Mouse (Mus musculus) hindbrain, embryonic 16.5 days (tissue): ENCODE results near the gene Bad. TPM values are rescaled to one million over a fixed set of nuclear protein-coding genes. Genes with fewer than 3 reads are reported as not detected.
"Not testable (repeated sequence)": the region's sequence is repeated elsewhere in the genome, so short reads cannot be mapped to it uniquely, and the experiment has no call there.

Source experiments
- ATAC-seq: fragments of 200-750 bp; cut with Nextera tagmentation; 2 replicates; pipeline ENCODE4 v1.8.0; 2017; ENCODE audit warnings: moderate TSS enrichment, moderate library complexity
- H3K27ac ChIP-seq: fragments of 300-500 bp; sonication (generic); 2 replicates; pipeline ENCODE4 v1.5.1; 2014; ENCODE audit warnings: low read depth, mild to moderate bottlenecking, control low read depth, low read length, moderate library complexity
- H3K27me3 ChIP-seq: fragments of 300-500 bp; sonication (generic); replicated peaks from 2 replicates; pipeline ENCODE4 v1.6.1; 2014; ENCODE audit warnings: low read length; ENCODE audit not compliant: control insufficient read depth, insufficient read depth
- H3K36me3 ChIP-seq: fragments of 300-500 bp; sonication (generic); 2 replicates; pipeline ENCODE4 v1.6.1; 2014; ENCODE audit warnings: mild to moderate bottlenecking, low read length, moderate library complexity, mixed read lengths; ENCODE audit not compliant: control insufficient read depth, insufficient read depth
- H3K4me1 ChIP-seq: fragments of 300-500 bp; sonication (generic); 2 replicates; pipeline ENCODE4 v1.6.1; 2014; ENCODE audit warnings: low read depth, low read length; ENCODE audit not compliant: control insufficient read depth, insufficient read depth
- H3K4me2 ChIP-seq: fragments of 300-500 bp; sonication (generic); 2 replicates; pipeline ENCODE4 v1.6.1; 2014; ENCODE audit warnings: mild to moderate bottlenecking, low read length, control low read depth, moderate library complexity
- H3K4me3 ChIP-seq: fragments of 300-500 bp; sonication (generic); 2 replicates; pipeline ENCODE4 v1.5.1; 2014; ENCODE audit warnings: mild to moderate bottlenecking, low read length, control low read depth, moderate library complexity
- H3K9ac ChIP-seq: fragments of 300-500 bp; sonication (generic); 2 replicates; pipeline ENCODE4 v1.6.1; 2014; ENCODE audit warnings: low read depth, mild to moderate bottlenecking, control low read depth, low read length, moderate library complexity
- H3K9me3 ChIP-seq: fragments of 300-500 bp; sonication (generic); 2 replicates; pipeline ENCODE4 v1.6.1; 2014; ENCODE audit warnings: mild to moderate bottlenecking, low read length, moderate library complexity; ENCODE audit not compliant: control insufficient read depth
- WGBS: fragments of 180-500 bp; shearing (Covaris S2); extraction: QIAGEN DNeasy Blood & Tissue Kit; methylation state at CpG from one replicate; pipeline ENCODE4 v1.1.7; 2014; 5-methylcytosine and 5-hydroxymethylcytosine counted together
- polyA plus RNA-seq: library from polyadenylated mRNA; unstranded; fragments of >200 nt; fragmentation: Nextera tagmentation; extraction: Ambion mirVana; gene quantifications from 2 replicates; pipeline ENCODE4 v1.2.1, GENCODE M21; 2015

The Bad gene
- polyA plus RNA-seq, 1 experiment from 2014 or later: 109 TPM

- peaks cover 19% of the 10 kb centered on the region for H3K36me3 ChIP-seq
- 88% methylated on average over 3 of the region's 3 CpGs for WGBS
- H3K4me2 ChIP-seq: no peak overlapping the region
- H3K4me1 ChIP-seq: peaks cover 24% of the 10 kb centered on the region
- no peak overlapping the region for H3K27ac ChIP-seq
- H3K9me3 ChIP-seq: no peaks in the 10 kb centered on the region
- no peaks in the 10 kb centered on the region for H3K27me3 ChIP-seq
- no peak for ATAC-seq
- H3K9ac ChIP-seq: no peak overlapping the region
- no peak overlapping the region for H3K4me3 ChIP-seq
Measured at GRCm38 (mm10) chr19:6906199-6906598, 35.5 kb upstream of the Bad start.

GRCm38 (mm10) chr19:6907094-6907493 is 34.6 kb upstream of the Bad start:
- ATAC-seq: no peak
- Histone ChIP-seq H3K9me3 (no peaks in the 10 kb centered on the region), H3K4me3 (no peak overlapping the region), H3K4me2 (no peak overlapping the region), H3K36me3 (peaks cover 27% of the 10 kb centered on the region), H3K9ac (no peak overlapping the region; the same call in 1 of the 2 replicates), H3K27ac (no peak overlapping the region), H3K4me1 (peaks cover 27% of the 10 kb centered on the region), H3K27me3 (no peaks in the 10 kb centered on the region)
- 91% methylated on average over 8 of the region's 8 CpGs for WGBS

- peak overlapping the region; percentile 67 for H3K4me2 ChIP-seq
- H3K27ac ChIP-seq: no peak overlapping the region
- no peaks in the 10 kb centered on the region for H3K27me3 ChIP-seq
- WGBS: 86% methylated on average over 7 of the region's 7 CpGs
- peak overlapping the region; percentile 74 for H3K4me3 ChIP-seq
- H3K9ac ChIP-seq: peak overlapping the region; percentile 35
- peaks cover 35% of the 10 kb centered on the region for H3K36me3 ChIP-seq
- H3K4me1 ChIP-seq: peaks cover 27% of the 10 kb centered on the region
- H3K9me3 ChIP-seq: no peaks in the 10 kb centered on the region
- no peak for ATAC-seq
Measured at GRCm38 (mm10) chr19:6907811-6908540, 33.7 kb upstream of the Bad start.

- Histone ChIP-seq H3K4me3 (peak overlapping the region; percentile 74), H3K9me3 (no peaks in the 10 kb centered on the region), H3K27me3 (no peaks in the 10 kb centered on the region), H3K36me3 (peaks cover 40% of the 10 kb centered on the region), H3K27ac (peak overlapping the region; percentile 99), H3K4me1 (peaks cover 27% of the 10 kb centered on the region), H3K9ac (peak overlapping the region; percentile 88), H3K4me2 (peak overlapping the region; percentile 67)
- ATAC-seq: no peak
- 12% methylated on average over 11 of the region's 11 CpGs for WGBS
Measured at GRCm38 (mm10) chr19:6909021-6909420, 32.6 kb upstream of the Bad start.

- H3K4me2 ChIP-seq: peak within 1 kb of the TSS; percentile 67
- peak within 1 kb of the TSS; percentile 74 for H3K4me3 ChIP-seq
- H3K27me3 ChIP-seq: no peaks in the 10 kb centered on the region
- no peaks in the 10 kb centered on the region for H3K9me3 ChIP-seq
- H3K36me3 ChIP-seq: peaks cover 40% of the 10 kb centered on the region
- peak within 1 kb of the TSS; percentile 99 for H3K27ac ChIP-seq
- under 1% methylated on average over 62 of the region's 65 CpGs for WGBS
- H3K9ac ChIP-seq: peak within 1 kb of the TSS; percentile 88
- peak; percentile 95 for ATAC-seq
- peaks cover 27% of the 10 kb centered on the region for H3K4me1 ChIP-seq
Measured at GRCm38 (mm10) chr19:6909507-6910289, 32.0 kb upstream of the Bad start, which contains the start of the genes Trmt112 and Prdx5. Trmt112 (plus strand) TSS chr19:6909698. Prdx5 (minus strand) TSS chr19:6910106.

- H3K9ac ChIP-seq: peak overlapping the region; percentile 88
- H3K4me3 ChIP-seq: peak overlapping the region; percentile 74
- not testable (repeated sequence) for ATAC-seq, H3K9me3 ChIP-seq, H3K27me3 ChIP-seq
- H3K27ac ChIP-seq: peak overlapping the region; percentile 99
- H3K4me2 ChIP-seq: peak overlapping the region; percentile 67
- WGBS: under 1% methylated on average over 26 of the region's 30 CpGs
- H3K36me3 ChIP-seq: peaks cover 35% of the 10 kb centered on the region
- H3K4me1 ChIP-seq: peaks cover 27% of the 10 kb centered on the region
Measured at GRCm38 (mm10) chr19:6910306-6910705, 31.4 kb upstream of the Bad start.

GRCm38 (mm10) chr19:6911101-6912074 is 30.3 kb upstream of the Bad start:
- Histone ChIP-seq H3K27me3 (no peaks in the 10 kb centered on the region), H3K9me3 (no peaks in the 10 kb centered on the region), H3K4me3 (peak overlapping the region; percentile 14), H3K4me1 (peaks cover 27% of the 10 kb centered on the region), H3K4me2 (peak overlapping the region; percentile 67), H3K27ac (no peak overlapping the region), H3K9ac (no peak overlapping the region), H3K36me3 (peaks cover 29% of the 10 kb centered on the region)
- ATAC-seq: no peak
- 79% methylated on average over 19 of the region's 19 CpGs for WGBS

GRCm38 (mm10) chr19:6912205-6912970 is 29.3 kb upstream of the Bad start:
- no peaks in the 10 kb centered on the region for H3K27me3 ChIP-seq
- H3K4me1 ChIP-seq: peaks cover 24% of the 10 kb centered on the region
- H3K27ac ChIP-seq: no peak overlapping the region
- ATAC-seq: no peak
- no peak overlapping the region for H3K4me3 ChIP-seq
- peaks cover 21% of the 10 kb centered on the region for H3K36me3 ChIP-seq
- H3K4me2 ChIP-seq: no peak overlapping the region
- H3K9ac ChIP-seq: no peak overlapping the region
- H3K9me3 ChIP-seq: no peaks in the 10 kb centered on the region
- 91% methylated on average over 15 of the region's 15 CpGs for WGBS
